ENCODE assay signal across 7 mouse cellular contexts in the genomic region with DNA sequence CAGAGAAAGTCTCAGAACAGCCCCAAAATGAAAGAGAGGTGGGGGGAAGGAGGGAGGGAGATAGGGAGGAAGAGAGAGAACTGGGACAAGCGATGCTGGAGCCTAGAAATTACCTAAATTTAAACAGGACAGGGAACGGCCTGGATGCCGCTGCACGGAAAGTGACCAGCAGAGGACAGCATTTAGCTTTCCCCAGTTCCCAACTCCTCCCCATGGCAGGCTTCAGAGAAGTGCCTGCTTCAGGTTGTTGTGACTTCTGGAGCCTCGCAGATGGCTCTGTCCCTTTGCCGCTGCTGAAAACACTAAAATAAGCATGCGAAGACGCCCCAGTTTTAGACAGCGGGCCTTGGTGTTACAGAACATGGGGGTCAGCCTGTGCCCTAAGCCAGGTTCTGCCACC. TPM values are rescaled to one million over a fixed set of nuclear protein-coding genes. Genes with fewer than 3 reads are reported as not detected.
A peak's percentile ranks its signal among the peaks of the same experiment; 100 is the strongest.
DNase-seq lines count a peak whose midpoint lies in the region; TF ChIP-seq lines count a peak whose summit lies in the region.

No protein-coding gene starts in this region.

- intact Hi-C loops in heart, postnatal 25 days (cut with DNase I) = loop anchor here (1.0 kb wide), 1 partner anchor 16 kb away; no protein-coding TSS in a partner anchor

- DNase-seq in MEL (ENCODE audit: low read depth, low spot score) = peak; percentile 53
- DNase-seq in heart, postnatal 25 days (ENCODE audit: low spot score) = peak; percentile 16
- peak; percentile 71 to 77 for DNase-seq in layer of hippocampus, postnatal 10 days (ENCODE audit: low spot score in 2 of 2)
- peak; percentile 82 for DNase-seq in lung, postnatal 36 days
- DNase-seq in right cerebral cortex, postnatal 10 days (ENCODE audit: low spot score in 2 of 2) = peak; percentile 74 to 81

- no peaks in the 10 kb centered on the region for H3K9me3 ChIP-seq in MEL (replicated peaks; ENCODE audit: insufficient read depth, low read length)

- peak; percentile 74 to 83 (median 82) for TF ChIP-seq CTCF in MEL (IDR thresholded peaks at IDR 0.05 in 2 of 3, conservative IDR thresholded peaks at IDR 0.05 in 1 of 3; ENCODE audit: control insufficient read depth in 1 of 3, insufficient read depth in 1 of 3, low read depth in 2 of 3, low read length in 3 of 3, poor library complexity in 1 of 3, severe bottlenecking in 1 of 3)
- TF ChIP-seq CTCF in bone marrow macrophage, adult 2 months (IDR thresholded peaks at IDR 0.05; ENCODE audit: low read depth, low read length) = peak; percentile 78
- peak; percentile 91 for TF ChIP-seq CTCF in embryonic fibroblast, embryonic 13.5 days (IDR thresholded peaks at IDR 0.05; ENCODE audit: borderline replicate concordance, insufficient read depth, low read length)

- H3K4me3 ChIP-seq in MEL (ENCODE audit: control insufficient read depth in 1 of 2, insufficient read depth in 1 of 2, low read depth in 2 of 2, low read length in 2 of 2) = no peak overlapping the region
- no peak overlapping the region for H3K4me3 ChIP-seq in bone marrow macrophage, adult 2 months (ENCODE audit: insufficient read depth, low read length)
- H3K4me3 ChIP-seq in embryonic fibroblast, embryonic 13.5 days (ENCODE audit: insufficient read depth, low read length) = no peak overlapping the region

- H3K27ac ChIP-seq in MEL (ENCODE audit: control insufficient read depth, low read depth, low read length) = no peak overlapping the region
- H3K27ac ChIP-seq in bone marrow macrophage, adult 2 months (ENCODE audit: insufficient read depth, low read depth, low read length) = no peak overlapping the region
- H3K27ac ChIP-seq in embryonic fibroblast, embryonic 13.5 days (ENCODE audit: insufficient read depth, low read length) = no peak overlapping the region

- H3K9ac ChIP-seq in MEL (ENCODE audit: control insufficient read depth, low read depth, low read length, poor library complexity, severe bottlenecking) = no peak overlapping the region

- peak; percentile 81 for TF ChIP-seq RAD21 in MEL (IDR thresholded peaks at IDR 0.05; ENCODE audit: low read depth, low read length)

- H3K79me2 ChIP-seq in MEL (ENCODE audit: control insufficient read depth, insufficient read depth, low read length, poor library complexity) = no peaks in the 10 kb centered on the region

- no peaks in the 10 kb centered on the region for H3K4me1 ChIP-seq in MEL (ENCODE audit: control insufficient read depth in 1 of 2, insufficient read depth in 2 of 2, low read length in 2 of 2)
- H3K4me1 ChIP-seq in bone marrow macrophage, adult 2 months (ENCODE audit: control insufficient read depth, insufficient read depth, low read length) = no peaks in the 10 kb centered on the region
- no peaks in the 10 kb centered on the region for H3K4me1 ChIP-seq in embryonic fibroblast, embryonic 13.5 days (ENCODE audit: control insufficient read depth, insufficient read depth, low read length)

- H3K36me3 ChIP-seq in MEL (ENCODE audit: control insufficient read depth in 1 of 2, insufficient read depth in 2 of 2, low read length in 2 of 2) = no peaks in the 10 kb centered on the region

- no peak for TF ChIP-seq EP300 in MEL (IDR thresholded peaks at IDR 0.05; ENCODE audit: low read depth in 1 of 2, low read length in 2 of 2)

- H3K27me3 ChIP-seq in MEL (ENCODE audit: control insufficient read depth in 1 of 2, insufficient read depth in 2 of 2, low read length in 2 of 2) = peaks cover 9 to 10% of the 10 kb centered on the region in 2 experiments; a peak in 3 of 4 replicates

- TF ChIP-seq POLR2A in MEL (IDR thresholded peaks at IDR 0.05; ENCODE audit: control insufficient read depth in 1 of 2, insufficient read depth in 1 of 2, low read depth in 1 of 2, low read length in 2 of 2, poor library complexity in 1 of 2) = no peak
- no peak for TF ChIP-seq POLR2A in bone marrow macrophage, adult 2 months (IDR thresholded peaks at IDR 0.05; ENCODE audit: borderline replicate concordance, low read depth, low read length)
- TF ChIP-seq POLR2A in embryonic fibroblast, embryonic 13.5 days (IDR thresholded peaks at IDR 0.05; ENCODE audit: low read depth, low read length) = no peak

TF ChIP-seq in MEL, 35 proteins besides CTCF, POLR2A, EP300 and RAD21:
- peak; percentile 66 for TF ChIP-seq ZC3H11A (IDR thresholded peaks at IDR 0.05; ENCODE audit: low read depth, low read length)
- TF ChIP-seq ELF1 (IDR thresholded peaks at IDR 0.05; ENCODE audit: low read depth, low read length) = no peak
- TF ChIP-seq SMC3 (IDR thresholded peaks at IDR 0.05; ENCODE audit: low read depth, low read length) = peak; percentile 89

RNA-seq across cellular contexts. Expression of gene Anxa11, which starts 25.5 kb away (rescaled TPM):
- 7.3 and 7.6 TPM in 2 replicates for total RNA-seq in MEL (2012; rRNA removed)
- 10 to 100 TPM in 1 of 2 experiments, not detected in 1; 40.5 TPM for polyA plus RNA-seq in MEL (2012; ENCODE audit: insufficient read depth in 1 of 2, insufficient read length in 2 of 2, low read depth in 1 of 2, low replicate concordance in 2 of 2, missing spikeins in 1 of 2)
- polyA plus RNA-seq in bone marrow macrophage, adult 2 months (2012; ENCODE audit: insufficient read depth, insufficient read length, missing spikeins) = 61.4 and 62.5 TPM in 2 replicates
- polyA plus RNA-seq in embryonic fibroblast, embryonic 13.5 days (2011; ENCODE audit: insufficient read length, low read depth, missing spikeins) = 29.5 and 31.7 TPM in 2 replicates
- total RNA-seq in heart, postnatal 25 days (2021) = 10 to 100 TPM; 72.3 to 80.0 TPM
- total RNA-seq in layer of hippocampus, postnatal 10 days (2021) = 10 to 100 TPM; 16.6 to 17.0 TPM

RNA-seq across cellular contexts. Expression of gene Zcchc24, which starts 47.6 kb away (rescaled TPM):
- 1.8 and 2.3 TPM in 2 replicates for total RNA-seq in MEL (2012; rRNA removed)
- polyA plus RNA-seq in MEL (2012; ENCODE audit: insufficient read depth in 1 of 2, insufficient read length in 2 of 2, low read depth in 1 of 2, low replicate concordance in 2 of 2, missing spikeins in 1 of 2) = 1 to 10 TPM in 1 of 2 experiments, not detected in 1; 8.7 TPM
- 31.7 and 34.8 TPM in 2 replicates for polyA plus RNA-seq in bone marrow macrophage, adult 2 months (2012; ENCODE audit: insufficient read depth, insufficient read length, missing spikeins)
- polyA plus RNA-seq in embryonic fibroblast, embryonic 13.5 days (2011; ENCODE audit: insufficient read length, low read depth, missing spikeins) = 116 and 122 TPM in 2 replicates
- 10 to 100 TPM; 33.3 to 35.7 TPM for total RNA-seq in heart, postnatal 25 days (2021)
- total RNA-seq in layer of hippocampus, postnatal 10 days (2021) = 10 to 100 TPM; 52.0 to 55.7 TPM

Comparison
In these comparisons a context has a peak if more than half of its experiments do, and no peak if none do; other contexts are left out.
1. DNase-seq: peak in every context shown above with its lines; median percentile 82 in lung, postnatal 36 days; 78 in right cerebral cortex, postnatal 10 days; 74 in layer of hippocampus, postnatal 10 days; 53 in MEL; 16 in heart, postnatal 25 days.
2. RNA of gene Zcchc24, which starts 47.6 kb away (total RNA-seq): 52.0 to 55.7 TPM in layer of hippocampus, postnatal 10 days and 33.3 to 35.7 TPM in heart, postnatal 25 days; 1.8 to 2.3 TPM in MEL; every median in the first group is over 10 times any median in the second.
3. Peak in every context shown above with its lines, with median percentiles within 50 percentile points of each other: CTCF ChIP-seq.